ENCODE assay signal across 20 mouse cellular contexts in the genomic region with DNA sequence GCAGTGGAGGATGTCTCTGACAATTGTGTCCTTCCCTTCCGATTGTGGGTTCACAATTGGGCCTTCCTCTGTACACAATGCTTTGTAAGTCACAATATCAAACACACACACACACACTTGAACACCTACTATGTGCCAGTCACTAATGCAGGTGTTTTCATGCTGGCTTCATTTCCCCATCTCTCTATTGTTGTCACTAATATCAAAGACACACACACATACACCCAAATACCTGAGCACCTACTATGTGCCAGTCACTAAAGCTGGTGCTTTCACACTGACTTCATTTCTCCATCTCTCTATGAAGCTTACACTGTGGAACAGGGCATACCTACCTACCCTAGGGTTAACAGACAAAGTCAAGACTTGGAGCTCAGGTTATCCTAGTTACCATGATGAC. TPM values are rescaled to one million over a fixed set of nuclear protein-coding genes. Genes with fewer than 3 reads are reported as not detected.
"Had no signal": no experiment of that assay in that cellular context is flagged by ENCODE, and none has a peak within 500 bp of the region (broad histone marks: within the 10 kb centered on the region; RNA-seq: fewer than 3 reads in every experiment).

No protein-coding gene starts in this region.

- H3K9ac ChIP-seq: liver, embryonic 14.5 days; lung, embryonic 14.5 days; midbrain, embryonic 12.5 days; neural tube, embryonic 13.5 days; neural tube, embryonic 15.5 days; stomach, embryonic 15.5 days had no signal

- H3K4me2 ChIP-seq: lung, embryonic 14.5 days; midbrain, embryonic 12.5 days; neural tube, embryonic 13.5 days; neural tube, embryonic 15.5 days; stomach, embryonic 15.5 days had no signal

- H3K9me3 ChIP-seq: midbrain, embryonic 10.5 days; midbrain, embryonic 12.5 days; neural tube, embryonic 13.5 days; neural tube, embryonic 15.5 days; stomach, embryonic 15.5 days had no signal

- DNase-seq: lung, adult 18-20 months; lung, embryonic 14.5 days; lung, postnatal 10 days; lung, postnatal 4 days; midbrain, embryonic 14.5 days; retina, postnatal 1 day; right cerebral cortex, adult 18-20 months; right cerebral cortex, postnatal 25 days; right cerebral cortex, postnatal 4 days; thymus, postnatal 14 days; thymus, postnatal 4 days had no signal

- H3K4me3 ChIP-seq: midbrain, embryonic 10.5 days; midbrain, embryonic 12.5 days; myocyte; neural tube, embryonic 13.5 days; neural tube, embryonic 15.5 days; stomach, embryonic 15.5 days had no signal

- H3K27ac ChIP-seq: liver, embryonic 14.5 days; midbrain, embryonic 10.5 days; midbrain, embryonic 12.5 days; neural tube, embryonic 13.5 days; neural tube, embryonic 15.5 days; stomach, embryonic 15.5 days; stomach, postnatal 0 days had no signal

- H3K36me3 ChIP-seq: midbrain, embryonic 10.5 days; midbrain, embryonic 12.5 days; neural tube, embryonic 13.5 days; neural tube, embryonic 15.5 days; stomach, embryonic 15.5 days had no signal

- ATAC-seq: midbrain, embryonic 16.5 days had no signal

RNA-seq across cellular contexts. Expression of a gene that starts 36.0 kb away (rescaled TPM):
- polyA plus RNA-seq: myocyte had no signal
